Mouse (Mus musculus): ENCODE measurements around the gene Ifnlr1. TPM values are rescaled to one million over a fixed set of nuclear protein-coding genes. Genes with fewer than 3 reads are reported as not detected.

Gene Ifnlr1
- polyA plus RNA-seq, 1 experiment: 3.8 TPM

DNA sequence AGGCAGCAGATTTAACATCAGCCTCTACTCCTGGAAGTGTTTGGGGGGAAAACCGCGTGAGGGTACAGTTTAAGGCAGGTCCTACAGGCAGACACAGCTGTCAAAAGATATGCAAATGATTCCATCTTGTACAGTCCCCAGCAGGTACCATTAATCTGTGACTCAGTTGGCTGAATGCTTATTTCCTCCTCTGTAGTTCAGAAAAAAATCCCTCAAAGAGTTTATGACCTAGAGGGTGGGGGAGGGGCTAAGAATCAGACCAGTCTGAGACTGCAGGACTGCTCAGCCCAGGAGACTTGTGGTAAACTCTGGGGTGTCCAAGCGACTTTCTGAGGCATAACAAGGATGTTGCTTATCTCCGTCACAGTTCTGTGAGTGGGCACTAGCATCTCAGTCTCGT lies 52.1 kb downstream of the Ifnlr1 start:
- Histone ChIP-seq H3K27me3 (ENCODE audit: control insufficient read depth, insufficient read depth, low read length, poor library complexity, severe bottlenecking) (no peaks in the 10 kb centered on the region), H3K36me3 (ENCODE audit: control insufficient read depth, insufficient read depth, low read length, poor library complexity, severe bottlenecking) (no peaks in the 10 kb centered on the region), H3K27ac (ENCODE audit: insufficient read depth, low read length) (no peak overlapping the region), H3K4me1 (ENCODE audit: control insufficient read depth, insufficient read depth, low read length) (no peaks in the 10 kb centered on the region), H3K9me3 (replicated peaks; ENCODE audit: control insufficient read depth, insufficient read depth, low read length, poor library complexity, severe bottlenecking) (peaks cover 6% of the 10 kb centered on the region; the same call in 1 of the 2 replicates), H3K9ac (ENCODE audit: low read depth, poor library complexity, severe bottlenecking) (no peak overlapping the region), H3K4me3 (ENCODE audit: low read depth, low read length) (no peak overlapping the region)
- TF ChIP-seq EP300 (IDR thresholded peaks at IDR 0.05; ENCODE audit: insufficient read depth, low read depth, low read length) (no peak), POLR2A (IDR thresholded peaks at IDR 0.05; ENCODE audit: insufficient read depth, low read length) (no peak), CTCF (IDR thresholded peaks at IDR 0.05; ENCODE audit: low read depth, low read length) (no peak)

DNA sequence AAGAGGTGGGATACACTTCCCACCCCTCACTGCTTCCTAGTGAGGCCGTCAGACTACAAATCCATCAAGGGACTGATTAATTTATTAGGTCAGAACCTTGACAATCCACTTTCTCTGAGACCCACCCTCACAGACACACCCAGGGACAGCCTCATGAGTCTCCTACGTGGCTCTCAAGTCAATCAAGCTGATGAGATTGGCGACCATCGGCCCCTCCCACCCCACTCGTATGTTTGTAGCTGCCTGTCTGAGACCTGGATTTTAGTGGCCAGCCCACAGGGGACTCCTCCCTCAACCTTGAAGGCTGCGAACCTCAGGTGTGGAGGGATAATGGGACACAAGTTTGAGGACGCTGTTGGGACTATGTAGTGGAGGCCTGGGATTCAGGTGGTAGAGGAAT lies 53.1 kb downstream of the Ifnlr1 start:
- Histone ChIP-seq H3K9ac (ENCODE audit: low read depth, poor library complexity, severe bottlenecking) (no peak overlapping the region), H3K27ac (ENCODE audit: insufficient read depth, low read length) (no peak overlapping the region), H3K9me3 (replicated peaks; ENCODE audit: control insufficient read depth, insufficient read depth, low read length, poor library complexity, severe bottlenecking) (peaks cover 6% of the 10 kb centered on the region; the same call in 1 of the 2 replicates), H3K4me1 (ENCODE audit: control insufficient read depth, insufficient read depth, low read length) (no peaks in the 10 kb centered on the region), H3K4me3 (ENCODE audit: low read depth, low read length) (no peak overlapping the region), H3K36me3 (ENCODE audit: control insufficient read depth, insufficient read depth, low read length, poor library complexity, severe bottlenecking) (no peaks in the 10 kb centered on the region), H3K27me3 (ENCODE audit: control insufficient read depth, insufficient read depth, low read length, poor library complexity, severe bottlenecking) (no peaks in the 10 kb centered on the region)
- TF ChIP-seq CTCF (IDR thresholded peaks at IDR 0.05; ENCODE audit: low read depth, low read length) (no peak), EP300 (IDR thresholded peaks at IDR 0.05; ENCODE audit: insufficient read depth, low read depth, low read length) (no peak), POLR2A (IDR thresholded peaks at IDR 0.05; ENCODE audit: insufficient read depth, low read length) (no peak)

DNA sequence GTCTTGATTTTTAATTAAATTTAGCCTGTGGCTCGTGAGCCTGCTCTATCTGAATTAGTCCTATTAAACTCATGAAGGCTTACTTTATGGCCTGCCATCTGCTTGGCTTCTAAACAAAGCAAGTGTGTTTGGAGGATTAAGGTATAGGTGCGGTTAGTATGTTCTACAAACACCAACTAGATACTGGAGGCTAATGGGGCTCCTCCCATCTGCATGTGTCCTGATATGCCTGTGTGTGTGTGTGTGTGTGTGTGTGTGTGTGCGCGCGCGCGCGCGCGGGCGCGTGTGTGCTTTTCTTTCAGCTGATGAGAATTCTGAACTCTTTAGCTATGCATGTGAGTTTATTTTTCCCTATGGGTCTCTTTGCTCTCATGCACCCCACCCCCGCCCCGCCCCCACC lies 53.6 kb downstream of the Ifnlr1 start:
- Histone ChIP-seq H3K4me3 (ENCODE audit: low read depth, low read length) (no peak overlapping the region), H3K27ac (ENCODE audit: insufficient read depth, low read length) (no peak overlapping the region), H3K9me3 (replicated peaks; ENCODE audit: control insufficient read depth, insufficient read depth, low read length, poor library complexity, severe bottlenecking) (0 out of 2 replicates have a peak, but pooled peaks cover 3% of the 10 kb centered on the region), H3K9ac (ENCODE audit: low read depth, poor library complexity, severe bottlenecking) (no peak overlapping the region), H3K36me3 (ENCODE audit: control insufficient read depth, insufficient read depth, low read length, poor library complexity, severe bottlenecking) (no peaks in the 10 kb centered on the region), H3K27me3 (ENCODE audit: control insufficient read depth, insufficient read depth, low read length, poor library complexity, severe bottlenecking) (no peaks in the 10 kb centered on the region), H3K4me1 (ENCODE audit: control insufficient read depth, insufficient read depth, low read length) (no peaks in the 10 kb centered on the region)
- TF ChIP-seq CTCF (IDR thresholded peaks at IDR 0.05; ENCODE audit: low read depth, low read length) (no peak), EP300 (IDR thresholded peaks at IDR 0.05; ENCODE audit: insufficient read depth, low read depth, low read length) (no peak), POLR2A (IDR thresholded peaks at IDR 0.05; ENCODE audit: insufficient read depth, low read length) (no peak)

DNA sequence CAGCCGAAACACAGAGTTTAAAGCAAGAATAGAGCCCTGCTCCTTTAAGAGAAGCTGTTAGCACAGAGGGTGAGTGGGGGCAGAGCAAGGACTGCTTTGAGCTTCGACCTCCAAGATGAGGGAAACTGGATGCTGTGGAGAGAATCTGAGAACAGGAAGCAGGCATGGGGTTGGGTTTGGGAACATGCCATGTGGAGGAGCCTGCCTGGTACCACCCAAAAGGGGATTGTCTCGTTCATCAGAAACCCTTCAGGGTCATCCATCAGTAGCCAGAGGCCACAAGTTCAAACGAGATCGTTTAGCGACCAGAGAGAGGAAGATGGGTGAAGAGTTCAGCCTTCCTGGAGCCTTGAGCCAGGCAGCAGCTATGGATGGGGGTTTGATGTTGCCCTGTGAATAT lies 57.4 kb downstream of the Ifnlr1 start:
- TF ChIP-seq EP300 (IDR thresholded peaks at IDR 0.05; ENCODE audit: insufficient read depth, low read depth, low read length) (no peak), POLR2A (IDR thresholded peaks at IDR 0.05; ENCODE audit: insufficient read depth, low read length) (no peak), CTCF (IDR thresholded peaks at IDR 0.05; ENCODE audit: low read depth, low read length) (no peak)
- no peaks in the 10 kb centered on the region for H3K4me1 ChIP-seq (ENCODE audit: control insufficient read depth, insufficient read depth, low read length)
- H3K27me3 ChIP-seq (ENCODE audit: control insufficient read depth, insufficient read depth, low read length, poor library complexity, severe bottlenecking): no peaks in the 10 kb centered on the region
- no peak overlapping the region for H3K27ac ChIP-seq (ENCODE audit: insufficient read depth, low read length)
- H3K36me3 ChIP-seq (ENCODE audit: control insufficient read depth, insufficient read depth, low read length, poor library complexity, severe bottlenecking): no peaks in the 10 kb centered on the region
- H3K9me3 ChIP-seq (replicated peaks; ENCODE audit: control insufficient read depth, insufficient read depth, low read length, poor library complexity, severe bottlenecking): no peaks in the 10 kb centered on the region
- no peak overlapping the region for H3K9ac ChIP-seq (ENCODE audit: low read depth, poor library complexity, severe bottlenecking)
- no peak overlapping the region for H3K4me3 ChIP-seq (ENCODE audit: low read depth, low read length)

DNA sequence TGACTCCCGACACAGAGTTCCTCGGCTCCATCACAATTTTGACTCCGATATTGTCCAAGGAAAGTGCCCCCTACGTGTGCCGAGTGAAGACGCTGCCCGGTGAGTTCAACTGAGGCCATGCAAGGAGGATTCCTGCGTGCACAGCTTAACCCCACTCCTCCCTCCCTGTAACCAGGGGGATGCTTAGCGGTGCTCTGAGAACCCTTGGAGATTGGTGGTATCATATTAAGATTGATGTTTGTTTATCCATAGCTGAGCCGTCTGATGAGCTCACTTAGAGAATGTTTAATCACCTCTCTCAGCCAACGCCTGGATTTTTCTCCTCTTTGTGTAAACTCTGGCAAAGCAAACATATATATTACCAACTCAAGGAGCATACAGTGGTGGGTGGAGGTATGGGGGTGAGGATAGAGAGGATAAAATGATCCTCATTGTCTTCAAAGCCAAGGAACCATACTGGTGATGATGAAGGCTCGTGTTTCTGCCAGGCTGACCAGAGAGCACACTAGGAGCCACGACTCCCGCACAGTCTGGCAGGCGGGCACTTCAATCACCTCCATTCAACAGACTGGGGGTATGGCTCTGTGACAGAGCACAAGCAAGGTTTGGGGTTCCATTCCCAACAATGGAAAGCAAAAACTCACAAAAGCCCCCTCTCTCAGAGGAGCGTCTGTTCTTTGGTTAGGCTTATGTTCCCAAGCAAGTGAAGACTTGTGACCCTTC lies 58.8 kb downstream of the Ifnlr1 start:
- Histone ChIP-seq H3K9me3 (replicated peaks; ENCODE audit: control insufficient read depth, insufficient read depth, low read length, poor library complexity, severe bottlenecking) (no peaks in the 10 kb centered on the region), H3K27ac (ENCODE audit: insufficient read depth, low read length) (no peak overlapping the region), H3K9ac (ENCODE audit: low read depth, poor library complexity, severe bottlenecking) (no peak overlapping the region), H3K27me3 (ENCODE audit: control insufficient read depth, insufficient read depth, low read length, poor library complexity, severe bottlenecking) (no peaks in the 10 kb centered on the region), H3K4me3 (ENCODE audit: low read depth, low read length) (no peak overlapping the region), H3K36me3 (ENCODE audit: control insufficient read depth, insufficient read depth, low read length, poor library complexity, severe bottlenecking) (no peaks in the 10 kb centered on the region), H3K4me1 (ENCODE audit: control insufficient read depth, insufficient read depth, low read length) (no peaks in the 10 kb centered on the region)
- TF ChIP-seq CTCF (IDR thresholded peaks at IDR 0.05; ENCODE audit: low read depth, low read length) (no peak), EP300 (IDR thresholded peaks at IDR 0.05; ENCODE audit: insufficient read depth, low read depth, low read length) (no peak), POLR2A (IDR thresholded peaks at IDR 0.05; ENCODE audit: insufficient read depth, low read length) (no peak)

DNA sequence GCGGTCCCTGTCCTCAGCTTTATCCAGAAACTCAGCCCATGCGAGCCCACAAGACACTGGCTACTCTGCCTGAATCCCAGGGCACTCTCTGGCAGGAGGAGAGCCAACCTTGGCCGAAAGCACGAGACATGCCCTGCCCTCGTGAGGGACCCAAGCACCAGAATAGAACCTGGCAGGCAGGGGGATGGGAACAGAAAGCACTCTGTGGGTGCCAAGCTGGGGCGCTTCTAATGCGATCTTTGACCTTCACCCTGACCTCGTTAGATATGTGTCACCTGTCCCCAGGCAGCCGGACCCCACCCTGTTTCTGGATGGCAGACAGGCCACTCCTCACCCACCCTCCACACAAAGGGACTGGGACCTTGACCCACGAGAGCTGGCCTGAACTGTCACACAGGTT lies 59.5 kb downstream of the Ifnlr1 start:
- no peak overlapping the region for H3K9ac ChIP-seq (ENCODE audit: low read depth, poor library complexity, severe bottlenecking)
- H3K27me3 ChIP-seq (ENCODE audit: control insufficient read depth, insufficient read depth, low read length, poor library complexity, severe bottlenecking): no peaks in the 10 kb centered on the region
- no peaks in the 10 kb centered on the region for H3K4me1 ChIP-seq (ENCODE audit: control insufficient read depth, insufficient read depth, low read length)
- no peak overlapping the region for H3K4me3 ChIP-seq (ENCODE audit: low read depth, low read length)
- H3K27ac ChIP-seq (ENCODE audit: insufficient read depth, low read length): no peak overlapping the region
- no peaks in the 10 kb centered on the region for H3K36me3 ChIP-seq (ENCODE audit: control insufficient read depth, insufficient read depth, low read length, poor library complexity, severe bottlenecking)
- H3K9me3 ChIP-seq (replicated peaks; ENCODE audit: control insufficient read depth, insufficient read depth, low read length, poor library complexity, severe bottlenecking): no peaks in the 10 kb centered on the region
- no peak for TF ChIP-seq POLR2A (IDR thresholded peaks at IDR 0.05; ENCODE audit: insufficient read depth, low read length)
- TF ChIP-seq EP300 (IDR thresholded peaks at IDR 0.05; ENCODE audit: insufficient read depth, low read depth, low read length): no peak
- TF ChIP-seq CTCF (IDR thresholded peaks at IDR 0.05; ENCODE audit: low read depth, low read length): no peak

Data from ES-Bruce4 (cell line).